Mouse (Mus musculus): ENCODE measurements around the gene Acadsb. TPM values are rescaled to one million over a fixed set of nuclear protein-coding genes. Genes with fewer than 3 reads are reported as not detected.
"Not testable (repeated sequence)": the region's sequence is repeated elsewhere in the genome, so short reads cannot be mapped to it uniquely, and the experiment has no call there.

The Acadsb gene
- 37.9 and 48.9 TPM in 2 replicates for total RNA-seq (2017)

DNA sequence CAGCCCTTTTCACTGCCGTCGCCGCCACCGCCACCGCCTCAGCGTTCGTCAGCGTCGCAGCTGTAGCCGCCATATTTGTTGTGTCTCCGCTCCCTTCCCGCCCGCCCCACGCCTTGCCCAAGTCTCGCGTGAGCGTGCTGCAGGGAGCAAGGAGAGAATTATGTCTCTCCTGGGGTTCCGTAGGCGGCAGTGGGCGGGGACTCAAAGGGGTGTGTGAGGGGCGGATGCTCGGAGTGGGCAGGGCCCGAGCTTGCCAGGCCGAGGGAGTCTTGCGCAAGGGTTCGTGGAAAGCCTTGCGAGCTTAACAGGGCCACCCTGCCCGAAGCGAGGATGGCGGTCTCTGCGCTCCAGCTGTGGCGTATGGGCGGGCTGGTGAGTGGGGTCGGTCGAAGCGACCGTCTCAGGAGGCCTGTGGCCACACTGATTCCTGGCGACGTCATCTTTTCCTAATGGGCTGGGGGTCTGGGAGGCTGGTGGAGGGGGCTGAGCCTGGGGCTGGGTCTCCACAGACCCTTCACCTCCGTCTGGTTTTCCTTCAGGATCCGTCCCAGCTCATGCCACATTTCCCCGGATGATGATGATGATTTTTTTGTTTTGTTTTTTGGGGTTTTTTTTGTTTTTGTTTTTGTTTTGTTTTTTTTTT, at the start of gene Acadsb, which contains the start of gene Ikzf5:
Gene Acadsb (plus strand): TSS at position 186 of the 643 bp plus-strand sequence.
Gene Ikzf5 (minus strand): TSS at position 106 of the 643 bp plus-strand sequence.
- ATAC-seq (replicated peaks in 1 of 2; ENCODE audit: insufficient read depth in 1 of 2, low FRiP score in 2 of 2, low TSS enrichment in 1 of 2, low read depth in 1 of 2, poor library complexity in 2 of 2, severe bottlenecking in 2 of 2) = peak; percentile 99

DNA sequence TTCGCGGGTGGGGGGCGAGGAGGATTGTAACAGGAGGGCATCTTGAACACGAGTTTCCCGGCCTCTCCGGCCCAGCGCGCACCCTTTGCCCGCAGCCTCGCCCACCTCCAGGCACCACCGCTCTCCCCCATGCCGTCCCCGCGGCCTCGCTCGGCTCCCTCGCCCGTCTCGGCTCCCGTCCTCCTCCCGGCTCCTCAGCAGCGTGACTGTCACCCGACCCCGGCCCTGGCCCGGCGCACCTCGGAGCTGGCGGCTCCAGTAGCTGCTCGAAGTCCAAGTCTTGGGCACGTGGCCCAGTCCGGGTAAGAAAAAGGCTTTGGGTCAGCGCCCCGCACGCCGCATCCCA, 48.2 kb upstream of the Acadsb start:
- peak; percentile 39 to 59 for ATAC-seq (replicated peaks in 1 of 2; ENCODE audit: insufficient read depth in 1 of 2, low FRiP score in 2 of 2, low TSS enrichment in 1 of 2, low read depth in 1 of 2, poor library complexity in 2 of 2, severe bottlenecking in 2 of 2)

DNA sequence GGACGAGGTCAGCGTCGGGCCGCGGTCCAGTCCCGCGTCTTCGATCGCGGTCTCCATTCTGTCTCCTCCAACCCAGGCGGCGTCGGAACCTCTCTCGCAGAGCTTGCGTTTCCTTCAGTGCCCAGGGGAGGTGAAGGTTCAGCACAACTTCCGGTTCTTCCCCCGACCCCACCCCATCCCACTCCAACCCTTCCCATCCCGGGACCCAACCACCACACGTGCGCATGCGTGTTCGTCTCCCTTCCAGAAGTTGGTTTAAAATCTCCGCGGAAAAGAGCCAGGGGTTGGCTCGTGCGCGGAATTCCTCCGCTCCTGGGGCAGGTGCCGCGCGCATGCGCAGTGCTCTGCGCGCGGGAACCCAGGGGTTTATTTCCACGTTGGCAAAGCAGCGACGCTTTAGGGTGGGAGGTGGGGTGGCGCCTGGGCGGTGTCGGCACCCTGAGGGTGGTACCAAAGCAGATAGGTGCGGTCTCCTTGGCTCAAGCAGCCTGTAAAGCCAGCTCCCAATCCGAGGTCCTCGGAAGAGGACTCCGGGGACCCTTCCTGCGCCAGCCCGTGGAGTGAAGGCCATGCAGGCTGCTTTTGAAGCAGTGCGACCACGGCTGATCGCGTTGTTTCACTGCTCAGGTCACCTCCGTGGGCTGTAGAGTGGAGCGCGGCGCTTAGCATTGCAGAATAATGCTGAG, 47.6 kb upstream of the Acadsb start, which contains the start of gene 2310057M21Rik:
Gene 2310057M21Rik (minus strand): TSS at position 145 of the 686 bp plus-strand sequence.
- peak; percentile 92 to 97 for ATAC-seq (replicated peaks in 1 of 2; ENCODE audit: insufficient read depth in 1 of 2, low FRiP score in 2 of 2, low TSS enrichment in 1 of 2, low read depth in 1 of 2, poor library complexity in 2 of 2, severe bottlenecking in 2 of 2)

DNA sequence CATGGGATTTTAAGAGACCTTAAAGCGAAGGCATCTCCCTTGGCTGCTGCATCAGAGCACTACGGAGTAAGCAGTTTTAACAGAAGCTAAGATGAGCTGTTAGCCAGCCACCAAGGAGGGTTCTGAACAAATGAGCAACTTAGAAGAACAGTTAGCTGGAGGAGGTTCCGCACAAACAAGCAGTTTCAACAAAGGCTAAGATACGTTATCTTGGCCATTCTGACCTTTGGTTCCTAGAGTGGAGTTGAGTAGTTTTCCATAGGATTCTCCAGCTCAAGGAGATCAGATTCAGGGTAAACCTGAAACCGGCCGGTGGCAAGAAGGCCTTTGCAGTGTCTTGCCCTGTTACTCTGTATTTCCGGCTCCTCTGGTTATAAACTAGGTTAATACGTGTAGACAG, 46.3 kb upstream of the Acadsb start:
- ATAC-seq (replicated peaks in 1 of 2; ENCODE audit: insufficient read depth in 1 of 2, low FRiP score in 2 of 2, low TSS enrichment in 1 of 2, low read depth in 1 of 2, poor library complexity in 2 of 2, severe bottlenecking in 2 of 2) = no peak

GRCm38 (mm10) chr7:131370648-131371469, 39.5 kb upstream of the Acadsb start, which contains the start of gene Pstk:
Pstk (plus strand) TSS chr7:131371141.
- ATAC-seq (replicated peaks in 1 of 2; ENCODE audit: insufficient read depth in 1 of 2, low FRiP score in 2 of 2, low TSS enrichment in 1 of 2, low read depth in 1 of 2, poor library complexity in 2 of 2, severe bottlenecking in 2 of 2) = peak; percentile 96 to 97

GRCm38 (mm10) chr7:131371470-131371860, 38.9 kb upstream of the Acadsb start:
- peak in 1 of 2 experiments; percentile 6; a peak in 1 of 4 replicates for ATAC-seq (replicated peaks in 1 of 2; ENCODE audit: insufficient read depth in 1 of 2, low FRiP score in 2 of 2, low TSS enrichment in 1 of 2, low read depth in 1 of 2, poor library complexity in 2 of 2, severe bottlenecking in 2 of 2)

DNA sequence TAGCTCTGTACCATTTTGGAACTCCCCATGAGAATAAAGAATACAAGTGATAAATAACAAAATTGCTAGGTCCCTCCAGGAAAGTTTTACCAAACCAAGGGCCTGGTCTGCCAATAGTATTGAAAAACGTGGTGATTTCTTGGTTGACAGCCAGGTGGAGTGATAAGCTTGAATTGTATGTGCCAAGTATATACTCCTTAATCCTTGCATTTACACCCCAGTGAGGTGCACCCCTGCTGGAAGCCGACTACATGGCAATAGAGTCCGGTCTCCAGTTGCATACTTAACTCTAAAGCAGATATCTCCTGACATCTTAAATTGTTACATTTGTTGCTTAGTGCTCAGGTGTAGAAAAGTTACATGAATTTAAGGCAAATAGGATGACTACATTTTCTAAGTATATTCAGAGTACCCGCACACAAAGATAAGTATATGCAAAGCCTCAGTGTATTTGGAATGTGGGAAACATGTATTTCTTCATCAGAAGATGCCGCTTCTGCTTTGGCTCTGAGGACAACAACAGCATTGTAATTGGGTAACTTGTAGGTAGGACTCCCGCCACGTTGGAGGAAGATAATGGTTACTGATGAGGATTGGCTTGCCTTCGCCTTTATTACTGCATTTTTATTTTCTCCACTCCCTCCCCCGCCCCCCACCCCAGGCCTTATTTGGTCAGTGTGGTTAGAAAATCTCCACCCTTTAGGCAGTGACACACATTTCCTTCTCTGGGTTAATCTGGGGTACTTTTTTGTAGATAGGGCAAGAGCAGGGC, 38.3 kb upstream of the Acadsb start:
- no peak for ATAC-seq (replicated peaks in 1 of 2; ENCODE audit: insufficient read depth in 1 of 2, low FRiP score in 2 of 2, low TSS enrichment in 1 of 2, low read depth in 1 of 2, poor library complexity in 2 of 2, severe bottlenecking in 2 of 2)

DNA sequence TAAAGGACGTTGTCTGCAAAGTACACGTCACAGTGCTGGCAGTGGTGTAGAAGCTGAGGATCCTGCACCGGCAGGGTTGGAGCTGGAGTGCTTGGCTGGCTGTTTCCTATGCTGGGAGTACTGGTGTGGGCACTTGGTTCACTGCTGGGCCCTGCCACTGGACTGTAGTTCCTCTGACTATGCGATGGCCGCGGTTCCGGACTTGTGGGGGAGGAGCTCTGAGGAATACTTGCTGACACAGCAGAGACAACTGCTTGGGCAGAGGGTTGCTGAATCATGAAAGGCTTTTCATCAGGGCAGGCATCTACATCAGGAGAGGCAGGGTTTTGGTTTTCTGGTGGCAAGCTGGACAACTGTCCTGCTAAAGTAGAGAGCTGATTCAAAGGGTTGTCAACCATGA, 18.6 kb upstream of the Acadsb start:
- not testable (repeated sequence) for ATAC-seq (replicated peaks in 1 of 2; ENCODE audit: insufficient read depth in 1 of 2, low FRiP score in 2 of 2, low TSS enrichment in 1 of 2, low read depth in 1 of 2, poor library complexity in 2 of 2, severe bottlenecking in 2 of 2)

GRCm38 (mm10) chr7:131409321-131409987, 947 bp upstream of the Acadsb start:
- ATAC-seq (replicated peaks in 1 of 2; ENCODE audit: insufficient read depth in 1 of 2, low FRiP score in 2 of 2, low TSS enrichment in 1 of 2, low read depth in 1 of 2, poor library complexity in 2 of 2, severe bottlenecking in 2 of 2) = no peak

GRCm38 (mm10) chr7:131409988-131410385, 414 bp upstream of the Acadsb start:
- peak in 1 of 2 experiments; percentile 37; a peak in 2 of 4 replicates for ATAC-seq (replicated peaks in 1 of 2; ENCODE audit: insufficient read depth in 1 of 2, low FRiP score in 2 of 2, low TSS enrichment in 1 of 2, low read depth in 1 of 2, poor library complexity in 2 of 2, severe bottlenecking in 2 of 2)

GRCm38 (mm10) chr7:131411221-131411940, 980 bp downstream of the Acadsb start:
- no peak for ATAC-seq (replicated peaks in 1 of 2; ENCODE audit: insufficient read depth in 1 of 2, low FRiP score in 2 of 2, low TSS enrichment in 1 of 2, low read depth in 1 of 2, poor library complexity in 2 of 2, severe bottlenecking in 2 of 2)

- no peak for ATAC-seq (replicated peaks in 1 of 2; ENCODE audit: insufficient read depth in 1 of 2, low FRiP score in 2 of 2, low TSS enrichment in 1 of 2, low read depth in 1 of 2, poor library complexity in 2 of 2, severe bottlenecking in 2 of 2)
These were observed 1.5 kb downstream of the Acadsb start for GRCm38 (mm10) chr7:131411941-131412270.

GRCm38 (mm10) chr7:131416742-131417141, 6.3 kb downstream of the Acadsb start:
- ATAC-seq (replicated peaks in 1 of 2; ENCODE audit: insufficient read depth in 1 of 2, low FRiP score in 2 of 2, low TSS enrichment in 1 of 2, low read depth in 1 of 2, poor library complexity in 2 of 2, severe bottlenecking in 2 of 2) = not testable (repeated sequence)

DNA sequence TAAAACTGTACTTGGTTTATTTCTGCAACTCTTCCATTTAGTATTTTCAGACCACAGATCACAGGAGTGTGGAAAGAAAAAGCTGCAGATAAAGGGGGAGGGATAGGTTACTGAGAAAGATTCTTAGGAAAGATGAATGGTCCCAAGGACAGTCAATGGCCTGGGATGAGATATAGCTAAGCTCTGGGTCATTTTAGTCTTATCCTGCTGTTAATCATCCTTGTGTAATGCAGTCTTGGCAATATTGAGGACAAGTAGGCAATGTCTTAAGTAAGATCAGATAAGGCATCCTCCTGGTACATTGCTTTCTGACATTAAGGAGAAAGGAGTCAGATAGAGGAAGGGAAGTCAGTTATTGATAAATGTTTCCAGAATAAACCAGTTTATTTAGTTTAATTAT, 7.2 kb downstream of the Acadsb start:
- no peak for ATAC-seq (replicated peaks in 1 of 2; ENCODE audit: insufficient read depth in 1 of 2, low FRiP score in 2 of 2, low TSS enrichment in 1 of 2, low read depth in 1 of 2, poor library complexity in 2 of 2, severe bottlenecking in 2 of 2)

GRCm38 (mm10) chr7:131424912-131425311, 14.5 kb downstream of the Acadsb start:
- peak in 1 of 2 experiments; percentile 32; a peak in 1 of 4 replicates for ATAC-seq (replicated peaks in 1 of 2; ENCODE audit: insufficient read depth in 1 of 2, low FRiP score in 2 of 2, low TSS enrichment in 1 of 2, low read depth in 1 of 2, poor library complexity in 2 of 2, severe bottlenecking in 2 of 2)

- ATAC-seq (replicated peaks in 1 of 2; ENCODE audit: insufficient read depth in 1 of 2, low FRiP score in 2 of 2, low TSS enrichment in 1 of 2, low read depth in 1 of 2, poor library complexity in 2 of 2, severe bottlenecking in 2 of 2) = no peak
These were observed 16.9 kb downstream of the Acadsb start for GRCm38 (mm10) chr7:131427331-131427730.
